In genomic region chr17:31607256-31607951, GRCm38 (mm10) we compare ENCODE assay signal across 26 mouse cellular contexts. TPM values are rescaled to one million over a fixed set of nuclear protein-coding genes. Genes with fewer than 3 reads are reported as not detected.
DNase-seq lines count a peak whose midpoint lies in the region; ATAC-seq and TF ChIP-seq lines count a peak whose summit lies in the region.
"Had no signal": no experiment of that assay in that cellular context is flagged by ENCODE, and none has a peak within 500 bp of the region (broad histone marks: within the 10 kb centered on the region; RNA-seq: fewer than 3 reads in every experiment).

No protein-coding gene starts in this region.

- peak; percentile 27 for DNase-seq in kidney, postnatal 10 days
- DNase-seq in liver, embryonic 11.5 days (ENCODE audit: low spot score) = no peak
- DNase-seq in heart, adult 11 months = no peak
- DNase-seq: adrenal gland, adult 2 months; adrenal gland, postnatal 25 days; cerebellum, adult 11-12 months; cerebellum, adult 8-10 months; cerebellum, postnatal 10 days; cerebellum, postnatal 36 days; embryo, embryonic 11 days; gastrocnemius, postnatal 25 days; heart, adult 2 months; heart, postnatal 14 days; heart, postnatal 4 days had no signal

- ATAC-seq in kidney, embryonic 16.5 days (ENCODE audit: low FRiP score, low TSS enrichment) = no peak
- ATAC-seq in liver, embryonic 16.5 days (ENCODE audit: low read depth) = no peak
- no peak for ATAC-seq in liver, embryonic 11.5 days (replicated peaks; ENCODE audit: low FRiP score)
- ATAC-seq in intestine, postnatal 0 days = 0 out of 2 replicates have a peak, but pooled peaks have one; percentile 45
- ATAC-seq: CD4-positive, CD25-positive, alpha-beta regulatory T cell, adult 4 months; forebrain, embryonic 15.5 days had no signal

- 85% methylated on average over 8 of the region's 8 CpGs for WGBS in kidney, embryonic 16.5 days
- WGBS in liver, embryonic 16.5 days (ENCODE audit: insufficient replicate concordance) = 71% methylated on average over 8 of the region's 8 CpGs
- 86% methylated on average over 8 of the region's 8 CpGs for WGBS in liver, embryonic 11.5 days
- WGBS in intestine, postnatal 0 days = 66% methylated on average over 8 of the region's 8 CpGs

- peaks cover 21% of the 10 kb centered on the region for H3K36me3 ChIP-seq in kidney, embryonic 16.5 days (ENCODE audit: insufficient read depth, low read length)
- peaks cover 7% of the 10 kb centered on the region for H3K36me3 ChIP-seq in liver, embryonic 16.5 days (ENCODE audit: control insufficient read depth, insufficient read depth)
- H3K36me3 ChIP-seq in liver, embryonic 11.5 days (ENCODE audit: control insufficient read depth, insufficient read depth, low read length) = peaks cover 5% of the 10 kb centered on the region; the same call in 1 of the 2 replicates
- peaks cover 24% of the 10 kb centered on the region for H3K36me3 ChIP-seq in intestine, postnatal 0 days (ENCODE audit: control insufficient read depth, insufficient read depth)

- no peaks in the 10 kb centered on the region for H3K4me1 ChIP-seq in kidney, embryonic 16.5 days (ENCODE audit: insufficient read depth, low read length)
- no peaks in the 10 kb centered on the region for H3K4me1 ChIP-seq in liver, embryonic 16.5 days (ENCODE audit: control insufficient read depth, low read depth, low read length)
- H3K4me1 ChIP-seq in liver, embryonic 11.5 days (replicated peaks; ENCODE audit: control insufficient read depth, insufficient read depth, low read length) = no peaks in the 10 kb centered on the region
- H3K4me1 ChIP-seq in intestine, postnatal 0 days (replicated peaks; ENCODE audit: control insufficient read depth, insufficient read depth, low read length) = no peaks in the 10 kb centered on the region
- H3K4me1 ChIP-seq: embryonic facial prominence, embryonic 10.5 days; embryonic facial prominence, embryonic 13.5 days; forebrain, embryonic 12.5 days; forebrain, embryonic 15.5 days; heart, embryonic 13.5 days had no signal

- no peaks in the 10 kb centered on the region for H3K27me3 ChIP-seq in kidney, embryonic 16.5 days (ENCODE audit: insufficient read depth, low read length)
- no peaks in the 10 kb centered on the region for H3K27me3 ChIP-seq in liver, embryonic 16.5 days (ENCODE audit: control insufficient read depth, insufficient read depth, low read depth, low read length)
- H3K27me3 ChIP-seq in liver, embryonic 11.5 days (replicated peaks; ENCODE audit: control insufficient read depth, insufficient read depth, low read length) = no peaks in the 10 kb centered on the region
- no peaks in the 10 kb centered on the region for H3K27me3 ChIP-seq in intestine, postnatal 0 days (replicated peaks; ENCODE audit: control insufficient read depth, insufficient read depth, low read length)
- H3K27me3 ChIP-seq: embryonic facial prominence, embryonic 13.5 days; forebrain, embryonic 12.5 days; forebrain, embryonic 15.5 days; heart, embryonic 13.5 days had no signal

- H3K9me3 ChIP-seq in kidney, embryonic 16.5 days (ENCODE audit: low read length) = no peaks in the 10 kb centered on the region
- H3K9me3 ChIP-seq in liver, embryonic 16.5 days (replicated peaks; ENCODE audit: control insufficient read depth, low read length) = no peaks in the 10 kb centered on the region
- H3K9me3 ChIP-seq in liver, embryonic 11.5 days (ENCODE audit: control insufficient read depth, low read length) = no peaks in the 10 kb centered on the region
- no peaks in the 10 kb centered on the region for H3K9me3 ChIP-seq in intestine, postnatal 0 days (ENCODE audit: control insufficient read depth)
- H3K9me3 ChIP-seq: embryonic facial prominence, embryonic 10.5 days; embryonic facial prominence, embryonic 13.5 days; forebrain, embryonic 12.5 days; forebrain, embryonic 15.5 days; heart, embryonic 10.5 days; heart, embryonic 13.5 days had no signal

- H3K9ac ChIP-seq in kidney, embryonic 16.5 days (replicated peaks; ENCODE audit: low read length) = no peak overlapping the region
- no peak overlapping the region for H3K9ac ChIP-seq in liver, embryonic 16.5 days (ENCODE audit: low read depth, low read length)
- no peak overlapping the region for H3K9ac ChIP-seq in liver, embryonic 11.5 days (ENCODE audit: low read depth, low read length)
- no peak overlapping the region for H3K9ac ChIP-seq in intestine, postnatal 0 days (ENCODE audit: low read depth, low read length)
- H3K9ac ChIP-seq: embryonic facial prominence, embryonic 13.5 days; forebrain, embryonic 12.5 days; forebrain, embryonic 15.5 days; heart, embryonic 13.5 days; hindbrain, embryonic 14.5 days had no signal

- no peak overlapping the region for H3K4me2 ChIP-seq in kidney, embryonic 16.5 days (replicated peaks; ENCODE audit: low read depth, low read length)
- no peak overlapping the region for H3K4me2 ChIP-seq in liver, embryonic 16.5 days (ENCODE audit: low read depth, low read length)
- no peak overlapping the region for H3K4me2 ChIP-seq in liver, embryonic 11.5 days
- H3K4me2 ChIP-seq in intestine, postnatal 0 days (replicated peaks; ENCODE audit: low read depth) = no peak overlapping the region
- H3K4me2 ChIP-seq: embryonic facial prominence, embryonic 13.5 days; forebrain, embryonic 12.5 days; forebrain, embryonic 15.5 days; heart, embryonic 13.5 days; hindbrain, embryonic 14.5 days had no signal

- TF ChIP-seq CTCF in intestine, postnatal 0 days (IDR thresholded peaks at IDR 0.05; ENCODE audit: low read depth) = no peak

- H3K27ac ChIP-seq in kidney, embryonic 16.5 days (ENCODE audit: low read length) = no peak overlapping the region
- peak overlapping the region; percentile 17; the same call in 1 of the 2 replicates for H3K27ac ChIP-seq in liver, embryonic 16.5 days (ENCODE audit: low read length)
- H3K27ac ChIP-seq in liver, embryonic 11.5 days (ENCODE audit: low read depth, low read length) = no peak overlapping the region
- no peak overlapping the region for H3K27ac ChIP-seq in intestine, postnatal 0 days (ENCODE audit: low read depth, low read length)
- H3K27ac ChIP-seq: embryonic facial prominence, embryonic 10.5 days; embryonic facial prominence, embryonic 13.5 days; forebrain, embryonic 12.5 days; forebrain, embryonic 15.5 days; heart, adult 2 months; heart, embryonic 10.5 days; heart, embryonic 13.5 days; hindbrain, embryonic 14.5 days had no signal

- H3K4me3 ChIP-seq in kidney, embryonic 16.5 days (ENCODE audit: low read length) = no peak overlapping the region
- no peak overlapping the region for H3K4me3 ChIP-seq in liver, embryonic 16.5 days (ENCODE audit: low read depth, low read length)
- no peak overlapping the region for H3K4me3 ChIP-seq in liver, embryonic 11.5 days (ENCODE audit: low read depth, low read length)
- H3K4me3 ChIP-seq in intestine, postnatal 0 days (ENCODE audit: low read depth, low read length) = no peak overlapping the region
- H3K4me3 ChIP-seq: embryonic facial prominence, embryonic 10.5 days; embryonic facial prominence, embryonic 13.5 days; erythroblast, embryonic 14.5 days; forebrain, embryonic 12.5 days; forebrain, embryonic 15.5 days; heart, adult 2 months; heart, embryonic 10.5 days; heart, embryonic 13.5 days had no signal

RNA-seq across cellular contexts. Expression of gene Cbs, which starts 29.6 kb away (rescaled TPM):
- 3.8 and 5.0 TPM in 2 replicates for polyA plus RNA-seq in kidney, embryonic 16.5 days (2015; fragmentation: Nextera tagmentation; extraction: Ambion mirVana)
- 59.8 and 69.0 TPM in 2 replicates for polyA plus RNA-seq in liver, embryonic 16.5 days (2015; fragmentation: Nextera tagmentation; extraction: Ambion mirVana)
- 7.3 and 8.3 TPM in 2 replicates for polyA plus RNA-seq in liver, embryonic 11.5 days (2014; fragmentation: Nextera tagmentation; extraction: Ambion mirVana)
- 0.09 and 0.55 TPM in 2 replicates for polyA plus RNA-seq in intestine, postnatal 0 days (2015; fragmentation: Nextera tagmentation; extraction: Ambion mirVana)

RNA-seq across cellular contexts. Expression of gene Pknox1, which starts 42.9 kb away (rescaled TPM):
- polyA plus RNA-seq in kidney, embryonic 16.5 days (2015; fragmentation: Nextera tagmentation; extraction: Ambion mirVana) = 38.2 and 44.5 TPM in 2 replicates
- 10.3 and 11.0 TPM in 2 replicates for polyA plus RNA-seq in liver, embryonic 16.5 days (2015; fragmentation: Nextera tagmentation; extraction: Ambion mirVana)
- 25.4 and 25.8 TPM in 2 replicates for polyA plus RNA-seq in liver, embryonic 11.5 days (2014; fragmentation: Nextera tagmentation; extraction: Ambion mirVana)
- 10.3 and 11.2 TPM in 2 replicates for polyA plus RNA-seq in intestine, postnatal 0 days (2015; fragmentation: Nextera tagmentation; extraction: Ambion mirVana)

RNA-seq across cellular contexts. Expression of gene U2af1, which starts 51.3 kb away (rescaled TPM):
- 262 and 338 TPM in 2 replicates for polyA plus RNA-seq in kidney, embryonic 16.5 days (2015; fragmentation: Nextera tagmentation; extraction: Ambion mirVana)
- polyA plus RNA-seq in liver, embryonic 16.5 days (2015; fragmentation: Nextera tagmentation; extraction: Ambion mirVana) = 126 and 129 TPM in 2 replicates
- polyA plus RNA-seq in liver, embryonic 11.5 days (2014; fragmentation: Nextera tagmentation; extraction: Ambion mirVana) = 188 and 210 TPM in 2 replicates
- polyA plus RNA-seq in intestine, postnatal 0 days (2015; fragmentation: Nextera tagmentation; extraction: Ambion mirVana) = 151 TPM in 2 replicates
